Mouse (Mus musculus) 3134 (cell line): Measurements from ENCODE around the gene Fcgr4.
"Not testable (repeated sequence)": the region's sequence is repeated elsewhere in the genome, so short reads cannot be mapped to it uniquely, and the experiment has no call there.

Experiments used
- DNase-seq: peaks from one replicate; pipeline ENCODE4 v3.0.0-alpha.2; 2011; ENCODE audit warnings: low spot score; ENCODE audit not compliant: insufficient read length; ENCODE audit errors: extremely low read depth

Fcgr4 gene

DNA sequence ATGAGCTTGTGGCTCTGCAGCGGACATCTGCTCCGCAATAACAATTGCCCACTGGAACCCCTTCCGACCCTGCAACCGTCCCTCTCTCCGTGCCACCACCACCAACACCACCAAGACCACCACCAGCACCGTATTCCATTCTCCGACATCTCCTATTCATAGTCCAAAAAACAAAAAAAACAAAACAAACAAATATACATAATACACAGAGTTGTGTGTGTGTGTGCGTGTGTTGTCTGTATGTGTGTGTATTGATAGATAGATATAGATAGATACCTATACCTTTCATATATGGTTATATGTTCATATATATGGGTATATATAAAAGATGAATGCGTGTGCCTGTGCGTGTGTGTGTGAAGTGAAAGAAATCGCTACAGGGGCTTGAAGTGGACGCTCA is 59.7 kb downstream of the Fcgr4 start:
- not testable (repeated sequence) for DNase-seq

DNA sequence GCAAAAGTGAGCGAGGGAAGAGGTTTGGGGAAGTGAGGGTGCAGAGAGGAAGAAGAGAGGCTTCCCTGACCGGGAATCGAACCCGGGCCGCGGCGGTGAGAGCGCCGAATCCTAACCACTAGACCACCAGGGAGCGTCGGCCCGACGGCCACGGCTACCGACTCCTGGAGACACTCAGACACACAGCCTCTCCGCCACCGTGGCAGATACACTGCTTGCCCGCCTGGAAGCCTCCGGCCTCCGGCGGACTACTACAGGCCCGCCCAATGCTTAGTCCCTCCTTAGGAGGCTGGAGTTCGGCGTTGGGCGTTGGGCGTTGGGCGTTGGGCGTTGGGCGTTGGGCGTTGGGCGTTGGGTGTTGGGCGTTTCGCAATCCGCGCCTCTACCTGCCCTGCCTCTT is 60.6 kb downstream of the Fcgr4 start:
- not testable (repeated sequence) for DNase-seq
